Mouse (Mus musculus): ENCODE measurements at regions not wholly inside any gene's neighbourhood (a gene's known extent, or its start where the extent isn't known, plus 50 kb on each side); places are given as distances from the start of the nearest gene placed in this dataset.

GRCm38 (mm10) chr15:96170986-96171769 is 116.1 kb upstream of the Arid2 start:
- Histone ChIP-seq H3K9ac (no peak overlapping the region), H3K27ac (no peak overlapping the region)

GRCm38 (mm10) chr15:96177911-96178310 is 109.4 kb upstream of the Arid2 start:
- 78% methylated on average over 9 of the region's 9 CpGs for WGBS
- Histone ChIP-seq H3K9me3 (no peaks in the 10 kb centered on the region), H3K27ac (no peak overlapping the region), H3K27me3 (replicated peaks) (no peaks in the 10 kb centered on the region), H3K4me1 (no peaks in the 10 kb centered on the region), H3K9ac (no peak overlapping the region), H3K4me3 (replicated peaks) (no peak overlapping the region), H3K36me3 (no peaks in the 10 kb centered on the region), H3K4me2 (no peak overlapping the region)
- ATAC-seq (ENCODE audit: insufficient read depth, low FRiP score, low read depth) = no peak

More at GRCm38 (mm10) chr15:96170986-96171769, 116.1 kb upstream of the Arid2 start:
- WGBS = 7% methylated on average over 22 of the region's 22 CpGs
- H3K4me2 ChIP-seq = peak overlapping the region; percentile 51
- H3K36me3 ChIP-seq = no peaks in the 10 kb centered on the region
- no peaks in the 10 kb centered on the region for H3K9me3 ChIP-seq
- no peaks in the 10 kb centered on the region for H3K4me1 ChIP-seq
- H3K4me3 ChIP-seq (replicated peaks) = peak overlapping the region; percentile 35
- peaks cover 3% of the 10 kb centered on the region; the same call in 1 of the 2 replicates for H3K27me3 ChIP-seq (replicated peaks)
- ATAC-seq (ENCODE audit: insufficient read depth, low FRiP score, low read depth) = peak; percentile 70; the same call in 1 of the 2 replicates

- ATAC-seq (ENCODE audit: insufficient read depth, low FRiP score, low read depth) = no peak
Observed at GRCm38 (mm10) chr15:96178374-96179109, 108.8 kb upstream of the Arid2 start.

GRCm38 (mm10) chr15:96179511-96179910 is 107.8 kb upstream of the Arid2 start:
- WGBS = 79% methylated on average over 5 of the region's 5 CpGs
- Histone ChIP-seq H3K4me1 (no peaks in the 10 kb centered on the region), H3K36me3 (no peaks in the 10 kb centered on the region), H3K27ac (no peak overlapping the region), H3K4me3 (replicated peaks) (no peak overlapping the region), H3K27me3 (replicated peaks) (no peaks in the 10 kb centered on the region), H3K9me3 (no peaks in the 10 kb centered on the region), H3K9ac (no peak overlapping the region), H3K4me2 (no peak overlapping the region)
- no peak for ATAC-seq (ENCODE audit: insufficient read depth, low FRiP score, low read depth)

More at GRCm38 (mm10) chr15:96178374-96179109, 108.8 kb upstream of the Arid2 start:
- Histone ChIP-seq H3K27ac (no peak overlapping the region), H3K4me1 (no peaks in the 10 kb centered on the region), H3K9me3 (no peaks in the 10 kb centered on the region), H3K4me3 (replicated peaks) (no peak overlapping the region), H3K9ac (no peak overlapping the region), H3K4me2 (no peak overlapping the region), H3K36me3 (no peaks in the 10 kb centered on the region), H3K27me3 (replicated peaks) (no peaks in the 10 kb centered on the region)
- 76% methylated on average over 8 of the region's 8 CpGs for WGBS

GRCm38 (mm10) chr15:96180036-96180435 is 107.3 kb upstream of the Arid2 start:
- Histone ChIP-seq H3K27ac (no peak overlapping the region), H3K4me2 (no peak overlapping the region), H3K9me3 (no peaks in the 10 kb centered on the region), H3K27me3 (replicated peaks) (no peaks in the 10 kb centered on the region), H3K4me3 (replicated peaks) (no peak overlapping the region), H3K4me1 (no peaks in the 10 kb centered on the region), H3K9ac (no peak overlapping the region), H3K36me3 (no peaks in the 10 kb centered on the region)
- 75% methylated on average over 5 of the region's 5 CpGs for WGBS
- ATAC-seq (ENCODE audit: insufficient read depth, low FRiP score, low read depth) = no peak

GRCm38 (mm10) chr15:96180977-96181376 is 106.3 kb upstream of the Arid2 start:
- Histone ChIP-seq H3K4me1 (no peaks in the 10 kb centered on the region), H3K9me3 (no peaks in the 10 kb centered on the region), H3K9ac (no peak overlapping the region), H3K4me3 (replicated peaks) (no peak overlapping the region), H3K27ac (no peak overlapping the region), H3K36me3 (no peaks in the 10 kb centered on the region), H3K4me2 (no peak overlapping the region), H3K27me3 (replicated peaks) (no peaks in the 10 kb centered on the region)
- no peak for ATAC-seq (ENCODE audit: insufficient read depth, low FRiP score, low read depth)
- 81% methylated on average over 8 of the region's 8 CpGs for WGBS

GRCm38 (mm10) chr15:96182313-96182712 is 105.0 kb upstream of the Arid2 start:
- 79% methylated on average over 5 of the region's 5 CpGs for WGBS
- Histone ChIP-seq H3K9ac (no peak overlapping the region), H3K36me3 (no peaks in the 10 kb centered on the region), H3K27me3 (replicated peaks) (no peaks in the 10 kb centered on the region), H3K4me3 (replicated peaks) (no peak overlapping the region), H3K4me2 (no peak overlapping the region), H3K4me1 (no peaks in the 10 kb centered on the region), H3K9me3 (no peaks in the 10 kb centered on the region), H3K27ac (no peak overlapping the region)
- no peak for ATAC-seq (ENCODE audit: insufficient read depth, low FRiP score, low read depth)

GRCm38 (mm10) chr15:96183069-96183468 is 104.2 kb upstream of the Arid2 start:
- H3K9me3 ChIP-seq = no peaks in the 10 kb centered on the region
- H3K9ac ChIP-seq = no peak overlapping the region
- no peak overlapping the region for H3K4me3 ChIP-seq (replicated peaks)
- no peaks in the 10 kb centered on the region for H3K36me3 ChIP-seq
- no peak overlapping the region for H3K4me2 ChIP-seq
- no peak overlapping the region for H3K27ac ChIP-seq
- H3K27me3 ChIP-seq (replicated peaks) = no peaks in the 10 kb centered on the region
- H3K4me1 ChIP-seq = no peaks in the 10 kb centered on the region
- 70% methylated on average over 6 of the region's 6 CpGs for WGBS
- no peak for ATAC-seq (ENCODE audit: insufficient read depth, low FRiP score, low read depth)

- Histone ChIP-seq H3K27ac (no peak overlapping the region), H3K9me3 (no peaks in the 10 kb centered on the region), H3K4me2 (no peak overlapping the region), H3K36me3 (no peaks in the 10 kb centered on the region), H3K9ac (no peak overlapping the region), H3K27me3 (replicated peaks) (no peaks in the 10 kb centered on the region), H3K4me3 (replicated peaks) (no peak overlapping the region), H3K4me1 (no peaks in the 10 kb centered on the region)
- no peak for ATAC-seq (ENCODE audit: insufficient read depth, low FRiP score, low read depth)
- 58% methylated on average over 8 of the region's 8 CpGs for WGBS
Observed at GRCm38 (mm10) chr15:96184666-96185065, 102.7 kb upstream of the Arid2 start.

- Histone ChIP-seq H3K4me2 (no peak overlapping the region), H3K9me3 (no peaks in the 10 kb centered on the region), H3K4me3 (replicated peaks) (no peak overlapping the region), H3K4me1 (no peaks in the 10 kb centered on the region), H3K9ac (no peak overlapping the region), H3K27me3 (replicated peaks) (no peaks in the 10 kb centered on the region), H3K27ac (no peak overlapping the region), H3K36me3 (no peaks in the 10 kb centered on the region)
- ATAC-seq (ENCODE audit: insufficient read depth, low FRiP score, low read depth) = no peak
- WGBS = 44% methylated on average over 4 of the region's 4 CpGs
Observed at GRCm38 (mm10) chr15:96185429-96185828, 101.9 kb upstream of the Arid2 start.

- no peak for ATAC-seq (ENCODE audit: insufficient read depth, low FRiP score, low read depth)
- no peak overlapping the region for H3K4me2 ChIP-seq
- 14% methylated on average over 4 of the region's 6 CpGs for WGBS
- no peak overlapping the region for H3K9ac ChIP-seq
- no peak overlapping the region for H3K27ac ChIP-seq
- H3K9me3 ChIP-seq = no peaks in the 10 kb centered on the region
- H3K4me3 ChIP-seq (replicated peaks) = no peak overlapping the region
- no peaks in the 10 kb centered on the region for H3K27me3 ChIP-seq (replicated peaks)
- H3K36me3 ChIP-seq = no peaks in the 10 kb centered on the region
- H3K4me1 ChIP-seq = no peaks in the 10 kb centered on the region
Observed at GRCm38 (mm10) chr15:96185901-96186300, 101.4 kb upstream of the Arid2 start.

- Histone ChIP-seq H3K9ac (no peak overlapping the region), H3K36me3 (no peaks in the 10 kb centered on the region), H3K4me1 (no peaks in the 10 kb centered on the region), H3K9me3 (no peaks in the 10 kb centered on the region), H3K27ac (no peak overlapping the region), H3K4me3 (replicated peaks) (no peak overlapping the region), H3K27me3 (replicated peaks) (no peaks in the 10 kb centered on the region), H3K4me2 (no peak overlapping the region)
- WGBS = 68% methylated on average over 2 of the region's 2 CpGs
- no peak for ATAC-seq (ENCODE audit: insufficient read depth, low FRiP score, low read depth)
Observed at GRCm38 (mm10) chr15:96189551-96189950, 97.8 kb upstream of the Arid2 start.

Data from stomach, embryonic 15.5 days (tissue).